Mouse (Mus musculus) heart, embryonic 15.5 days (tissue): ENCODE results near the gene Scap. TPM values are rescaled to one million over a fixed set of nuclear protein-coding genes. Genes with fewer than 3 reads are reported as not detected.

Experiments
- ATAC-seq: fragments of 200-750 bp; cut with Nextera tagmentation; replicated peaks from 2 replicates; pipeline ENCODE4 v1.8.0; 2017; ENCODE audit warnings: low read depth, moderate TSS enrichment; ENCODE audit not compliant: insufficient number of reproducible peaks, insufficient read depth, low FRiP score
- H3K27ac ChIP-seq: fragments of 300-500 bp; sonication (generic); 2 replicates; pipeline ENCODE4 v1.5.1; 2015; ENCODE audit warnings: mild to moderate bottlenecking, inconsistent platforms
- H3K27me3 ChIP-seq: fragments of 300-500 bp; sonication (generic); 2 replicates; pipeline ENCODE4 v1.6.1; 2015; ENCODE audit warnings: inconsistent platforms
- H3K36me3 ChIP-seq: fragments of 300-500 bp; sonication (generic); 2 replicates; pipeline ENCODE4 v1.6.1; 2015; ENCODE audit warnings: mild to moderate bottlenecking, inconsistent platforms
- H3K4me1 ChIP-seq: fragments of 300-500 bp; sonication (generic); replicated peaks from 2 replicates; pipeline ENCODE4 v1.6.1; 2015; ENCODE audit warnings: inconsistent platforms
- H3K4me2 ChIP-seq: fragments of 300-500 bp; sonication (generic); 2 replicates; pipeline ENCODE4 v1.6.1; 2015; ENCODE audit warnings: inconsistent platforms, mild to moderate bottlenecking, moderate library complexity
- H3K4me3 ChIP-seq: fragments of 300-500 bp; sonication (generic); 2 replicates; pipeline ENCODE4 v1.5.1; 2015; ENCODE audit warnings: mild to moderate bottlenecking, inconsistent platforms
- H3K9ac ChIP-seq: fragments of 300-500 bp; sonication (generic); 2 replicates; pipeline ENCODE4 v1.6.1; 2015; ENCODE audit warnings: mild to moderate bottlenecking, inconsistent platforms
- H3K9me3 ChIP-seq: fragments of 300-500 bp; sonication (generic); replicated peaks from 2 replicates; pipeline ENCODE4 v1.6.1; 2016; ENCODE audit warnings: inconsistent platforms
- WGBS: fragments of 180-500 bp; shearing (Covaris S2); methylation state at CpG from one replicate; pipeline ENCODE4 v1.1.7; 2015; ENCODE audit warnings: mixed read lengths; 5-methylcytosine and 5-hydroxymethylcytosine counted together
- polyA plus RNA-seq: library from polyadenylated mRNA; unstranded; fragments of >200 nt; fragmentation: Nextera tagmentation; extraction: Ambion mirVana; gene quantifications from 2 replicates; pipeline ENCODE4 v1.2.1, GENCODE M21; 2015

The Scap gene
- polyA plus RNA-seq, 1 experiment from 2014 or later = 17.5 TPM

GRCm38 (mm10) chr9:110333896-110334259 lies 790 bp downstream of the Scap start:
- H3K27ac ChIP-seq = no peak overlapping the region

GRCm38 (mm10) chr9:110334849-110335248 lies 1.8 kb downstream of the Scap start:
- Histone ChIP-seq H3K4me2 (no peak overlapping the region), H3K27ac (no peak overlapping the region), H3K27me3 (no peaks in the 10 kb centered on the region), H3K4me3 (no peak overlapping the region), H3K9ac (no peak overlapping the region), H3K36me3 (no peaks in the 10 kb centered on the region), H3K9me3 (no peaks in the 10 kb centered on the region), H3K4me1 (peaks cover 14% of the 10 kb centered on the region)
- 72% methylated on average over 8 of the region's 8 CpGs for WGBS
- no peak for ATAC-seq

More at GRCm38 (mm10) chr9:110333896-110334259, 790 bp downstream of the Scap start:
- no peak for ATAC-seq
- Histone ChIP-seq H3K9ac (peak overlapping the region; percentile 73), H3K4me2 (peak overlapping the region; percentile 88), H3K27me3 (no peaks in the 10 kb centered on the region), H3K4me3 (peak overlapping the region; percentile 93), H3K4me1 (peaks cover 14% of the 10 kb centered on the region), H3K36me3 (no peaks in the 10 kb centered on the region), H3K9me3 (no peaks in the 10 kb centered on the region)
- 14% methylated on average over 12 of the region's 12 CpGs for WGBS

GRCm38 (mm10) chr9:110340037-110340750 lies 7.1 kb downstream of the Scap start:
- ATAC-seq = no peak
- no peaks in the 10 kb centered on the region for H3K36me3 ChIP-seq
- WGBS = 80% methylated on average over 5 of the region's 5 CpGs

GRCm38 (mm10) chr9:110342008-110342407 lies 8.9 kb downstream of the Scap start:
- H3K36me3 ChIP-seq = no peaks in the 10 kb centered on the region
- no peak for ATAC-seq
- no peaks in the 10 kb centered on the region for H3K9me3 ChIP-seq
- H3K27me3 ChIP-seq = no peaks in the 10 kb centered on the region
- 69% methylated on average over 8 of the region's 8 CpGs for WGBS
- no peak overlapping the region for H3K4me3 ChIP-seq
- no peak overlapping the region for H3K9ac ChIP-seq
- no peak overlapping the region for H3K27ac ChIP-seq
- peaks cover 7% of the 10 kb centered on the region; the same call in 1 of the 2 replicates for H3K4me1 ChIP-seq
- no peak overlapping the region for H3K4me2 ChIP-seq

More at GRCm38 (mm10) chr9:110340037-110340750, 7.1 kb downstream of the Scap start:
- Histone ChIP-seq H3K9me3 (no peaks in the 10 kb centered on the region), H3K27ac (no peak overlapping the region), H3K4me2 (no peak overlapping the region), H3K27me3 (no peaks in the 10 kb centered on the region), H3K4me1 (peaks cover 7% of the 10 kb centered on the region; the same call in 1 of the 2 replicates), H3K4me3 (no peak overlapping the region), H3K9ac (no peak overlapping the region)

GRCm38 (mm10) chr9:110343805-110344204 lies 10.7 kb downstream of the Scap start:
- WGBS = 70% methylated on average over 6 of the region's 6 CpGs
- H3K9ac ChIP-seq = no peak overlapping the region
- H3K4me1 ChIP-seq = 0 out of 2 replicates have a peak, but pooled peaks cover under 1% of the 10 kb centered on the region
- no peaks in the 10 kb centered on the region for H3K27me3 ChIP-seq
- H3K9me3 ChIP-seq = no peaks in the 10 kb centered on the region
- no peaks in the 10 kb centered on the region for H3K36me3 ChIP-seq
- no peak overlapping the region for H3K27ac ChIP-seq
- no peak overlapping the region for H3K4me3 ChIP-seq
- H3K4me2 ChIP-seq = no peak overlapping the region
- no peak for ATAC-seq

- ATAC-seq = no peak
- H3K9ac ChIP-seq = no peak overlapping the region
- H3K27ac ChIP-seq = no peak overlapping the region
- no peaks in the 10 kb centered on the region for H3K9me3 ChIP-seq
- WGBS = 69% methylated on average over 7 of the region's 7 CpGs
- no peaks in the 10 kb centered on the region for H3K27me3 ChIP-seq
- H3K4me1 ChIP-seq = no peaks in the 10 kb centered on the region
- H3K4me3 ChIP-seq = no peak overlapping the region
- no peak overlapping the region for H3K4me2 ChIP-seq
- no peaks in the 10 kb centered on the region for H3K36me3 ChIP-seq
Measured at GRCm38 (mm10) chr9:110345057-110345739, 12.1 kb downstream of the Scap start.

GRCm38 (mm10) chr9:110348899-110349298 lies 15.8 kb downstream of the Scap start:
- no peak overlapping the region for H3K9ac ChIP-seq
- no peaks in the 10 kb centered on the region for H3K36me3 ChIP-seq
- 57% methylated on average over 4 of the region's 4 CpGs for WGBS
- H3K9me3 ChIP-seq = no peaks in the 10 kb centered on the region
- no peaks in the 10 kb centered on the region for H3K27me3 ChIP-seq
- H3K4me3 ChIP-seq = no peak overlapping the region
- 0 out of 2 replicates have a peak, but pooled peaks cover 5% of the 10 kb centered on the region for H3K4me1 ChIP-seq
- ATAC-seq = no peak
- H3K4me2 ChIP-seq = no peak overlapping the region
- no peak overlapping the region for H3K27ac ChIP-seq

GRCm38 (mm10) chr9:110350188-110350587 lies 17.1 kb downstream of the Scap start:
- ATAC-seq = no peak
- Histone ChIP-seq H3K9ac (no peak overlapping the region), H3K4me2 (no peak overlapping the region), H3K4me3 (no peak overlapping the region), H3K36me3 (no peaks in the 10 kb centered on the region), H3K27me3 (no peaks in the 10 kb centered on the region), H3K9me3 (no peaks in the 10 kb centered on the region), H3K27ac (no peak overlapping the region), H3K4me1 (0 out of 2 replicates have a peak, but pooled peaks cover 5% of the 10 kb centered on the region)
- 85% methylated on average over 5 of the region's 5 CpGs for WGBS

- 69% methylated on average over 5 of the region's 5 CpGs for whole genome bisulfite sequencing
- Histone ChIP-seq H3K27ac (no peak overlapping the region), H3K27me3 (no peaks in the 10 kb centered on the region), H3K9me3 (no peaks in the 10 kb centered on the region), H3K4me2 (no peak overlapping the region), H3K9ac (no peak overlapping the region), H3K4me1 (0 out of 2 replicates have a peak, but pooled peaks cover 8% of the 10 kb centered on the region), H3K36me3 (no peaks in the 10 kb centered on the region), H3K4me3 (no peak overlapping the region)
- ATAC-seq = no peak
Measured at GRCm38 (mm10) chr9:110350612-110351011, 17.5 kb downstream of the Scap start.

- Histone ChIP-seq H3K36me3 (no peaks in the 10 kb centered on the region), H3K4me2 (no peak overlapping the region), H3K4me3 (no peak overlapping the region), H3K27me3 (no peaks in the 10 kb centered on the region), H3K9me3 (no peaks in the 10 kb centered on the region), H3K9ac (no peak overlapping the region), H3K27ac (no peak overlapping the region), H3K4me1 (0 out of 2 replicates have a peak, but pooled peaks cover 9% of the 10 kb centered on the region)
- 85% methylated on average over 2 of the region's 2 CpGs for WGBS
- no peak for ATAC-seq
Measured at GRCm38 (mm10) chr9:110351350-110351749, 18.3 kb downstream of the Scap start.

- WGBS = 68% methylated on average over 8 of the region's 8 CpGs
Measured at GRCm38 (mm10) chr9:110351932-110352632, 19.0 kb downstream of the Scap start.

More at GRCm38 (mm10) chr9:110351932-110352632, 19.0 kb downstream of the Scap start:
- Histone ChIP-seq H3K4me1 (0 out of 2 replicates have a peak, but pooled peaks cover 9% of the 10 kb centered on the region), H3K4me3 (no peak overlapping the region), H3K4me2 (no peak overlapping the region), H3K9me3 (no peaks in the 10 kb centered on the region), H3K27me3 (no peaks in the 10 kb centered on the region), H3K36me3 (no peaks in the 10 kb centered on the region), H3K27ac (no peak overlapping the region), H3K9ac (no peak overlapping the region)
- ATAC-seq = no peak
